Mouse (Mus musculus) A20 (cell line): ENCODE data around the gene Ppp2r2c.

ENCODE experiments used
- DNase-seq: peaks from one replicate; pipeline ENCODE4 v3.0.0-alpha.2; 2011; ENCODE audit warnings: low read depth, low spot score

Gene Ppp2r2c

GRCm38 (mm10) chr5:36870916-36871315 lies 2.6 kb downstream of the Ppp2r2c start:
- DNase-seq = no peak

DNA sequence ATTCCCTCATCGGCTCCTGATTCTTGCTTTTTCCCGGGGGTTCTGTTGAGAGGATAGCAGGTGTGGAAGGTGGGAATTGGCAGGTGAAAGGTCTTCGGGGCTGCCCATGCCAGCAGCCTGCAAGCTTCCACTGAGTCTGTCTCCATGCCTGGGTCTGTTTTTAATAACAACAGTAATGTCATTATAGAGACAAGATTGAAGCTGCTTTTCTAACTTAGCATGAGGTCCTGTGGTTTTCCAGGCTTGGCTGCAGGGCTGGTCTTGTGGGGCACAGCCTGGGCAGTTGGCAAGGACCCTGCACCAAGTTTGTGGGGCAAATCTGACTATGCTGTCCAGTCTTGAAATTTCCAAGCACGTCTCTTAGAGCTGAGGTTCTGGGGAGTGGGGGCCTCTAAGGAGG lies 7.6 kb downstream of the Ppp2r2c start:
- DNase-seq = no peak

DNA sequence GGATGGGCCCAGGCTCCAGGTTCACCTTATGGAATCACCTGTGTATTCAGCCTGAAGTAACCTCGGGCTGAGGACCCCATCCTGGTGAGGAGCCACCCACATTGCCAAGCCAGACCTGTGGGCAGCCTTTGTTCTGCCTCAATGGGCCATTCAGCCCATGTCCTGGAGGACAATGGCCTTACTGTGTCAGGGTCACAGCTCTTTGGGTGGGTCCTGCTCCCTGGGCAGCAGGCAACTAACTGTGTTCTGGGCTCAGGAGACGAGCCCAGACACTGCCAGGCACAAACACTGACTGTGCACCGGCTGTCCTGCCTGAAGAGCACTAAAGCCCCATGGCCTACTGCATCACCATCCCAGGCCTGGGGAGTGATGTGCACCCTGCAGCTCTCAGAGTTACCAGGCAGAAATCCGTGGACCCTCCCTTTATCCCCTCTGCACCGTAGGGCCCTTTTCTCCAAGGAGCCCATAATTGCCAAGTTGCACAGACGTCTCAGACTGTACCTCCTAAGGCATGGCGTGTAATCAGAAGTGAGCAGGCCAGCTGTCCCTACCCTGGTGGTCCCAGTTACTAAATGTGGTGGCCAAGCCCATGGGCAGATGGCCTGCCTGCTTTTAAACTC lies 8.6 kb downstream of the Ppp2r2c start:
- DNase-seq = no peak

DNA sequence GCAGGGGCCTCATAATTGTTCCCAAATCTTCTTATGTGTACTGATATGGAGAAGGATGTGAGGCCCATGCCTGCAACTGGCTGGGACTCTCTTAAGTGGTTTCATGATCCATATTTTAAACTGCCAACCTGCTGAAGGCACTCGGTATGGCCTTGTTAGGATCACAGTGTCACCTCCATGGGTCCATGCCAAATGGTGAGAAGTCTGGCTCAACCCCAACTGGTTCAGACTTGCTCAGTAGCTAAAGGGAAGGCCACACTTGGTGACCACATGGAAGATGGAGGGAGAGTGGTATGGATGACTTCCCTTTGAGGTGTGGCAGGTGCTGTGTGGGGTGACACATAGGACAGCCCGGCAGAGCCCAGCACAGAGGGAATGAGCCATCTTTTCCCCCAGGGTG lies 9.3 kb downstream of the Ppp2r2c start:
- DNase-seq = no peak

DNA sequence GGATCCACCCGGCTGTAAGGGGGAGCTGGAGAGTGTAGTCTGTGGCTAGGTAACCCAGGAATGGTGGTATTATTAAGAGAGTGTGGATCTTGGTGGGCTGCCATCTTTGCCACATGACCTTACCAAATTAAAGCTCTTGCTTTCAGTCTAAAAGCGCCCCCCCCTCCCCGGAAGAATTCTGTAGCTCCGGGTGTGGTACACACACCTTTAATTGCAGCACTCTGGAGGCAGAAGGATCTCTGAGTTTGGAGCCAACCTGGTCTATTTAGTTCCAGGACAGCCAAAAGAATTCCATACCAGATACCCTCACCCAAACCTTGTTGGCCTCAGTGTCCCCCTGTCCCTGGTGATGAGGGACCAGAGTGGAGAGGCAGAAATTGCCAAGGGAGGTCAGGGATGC lies 10.5 kb downstream of the Ppp2r2c start:
- no peak for DNase-seq

DNA sequence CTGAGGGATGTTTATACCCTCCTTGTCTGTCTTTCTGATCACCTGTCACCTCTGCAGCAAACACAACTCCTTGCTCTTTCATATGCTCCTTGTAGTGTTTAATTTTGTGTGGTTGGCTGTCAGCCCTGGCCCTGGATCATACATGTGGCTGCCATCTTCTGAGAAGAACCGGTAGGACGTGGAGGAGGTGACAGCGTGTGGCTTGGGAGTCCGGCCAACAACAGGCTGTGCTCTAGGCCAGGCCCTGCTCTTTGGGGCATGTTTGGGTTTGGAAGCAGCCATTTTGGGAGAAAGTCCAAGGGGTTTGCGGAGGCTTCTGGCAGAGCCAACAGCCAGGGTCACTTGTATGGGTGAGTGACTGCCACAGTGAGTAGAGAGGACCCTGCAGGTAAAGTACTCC lies 12.3 kb downstream of the Ppp2r2c start:
- no peak for DNase-seq

GRCm38 (mm10) chr5:36883516-36883915 lies 15.2 kb downstream of the Ppp2r2c start:
- no peak for DNase-seq

DNA sequence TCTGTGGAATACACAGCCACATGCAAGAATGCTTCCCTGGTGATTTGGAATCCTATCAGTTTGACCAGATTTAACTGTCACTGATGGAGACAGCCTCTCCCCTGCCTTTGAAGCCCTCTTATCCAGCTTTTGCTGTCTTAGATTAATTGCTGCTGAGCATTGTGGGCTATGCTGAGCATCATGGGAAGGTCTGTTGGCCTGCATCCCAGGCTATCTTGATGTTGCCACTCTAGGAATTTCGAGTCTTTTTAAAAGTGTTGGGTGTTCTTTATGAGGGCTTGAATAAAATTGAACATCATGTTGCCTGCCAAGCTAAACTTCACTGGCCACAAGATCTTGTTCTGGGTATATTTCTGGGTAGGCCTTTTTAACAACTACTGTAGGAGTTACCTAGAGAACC lies 16.8 kb downstream of the Ppp2r2c start:
- no peak for DNase-seq

GRCm38 (mm10) chr5:36885595-36885994 lies 17.3 kb downstream of the Ppp2r2c start:
- DNase-seq = peak; percentile 55

GRCm38 (mm10) chr5:36886298-36886697 lies 18.0 kb downstream of the Ppp2r2c start:
- peak; percentile 36 for DNase-seq

- DNase-seq = peak; percentile 84
These were observed 18.6 kb downstream of the Ppp2r2c start for GRCm38 (mm10) chr5:36886852-36887283.

- peak; percentile 84 for DNase-seq
These were observed 19.1 kb downstream of the Ppp2r2c start for GRCm38 (mm10) chr5:36887299-36887988.

DNA sequence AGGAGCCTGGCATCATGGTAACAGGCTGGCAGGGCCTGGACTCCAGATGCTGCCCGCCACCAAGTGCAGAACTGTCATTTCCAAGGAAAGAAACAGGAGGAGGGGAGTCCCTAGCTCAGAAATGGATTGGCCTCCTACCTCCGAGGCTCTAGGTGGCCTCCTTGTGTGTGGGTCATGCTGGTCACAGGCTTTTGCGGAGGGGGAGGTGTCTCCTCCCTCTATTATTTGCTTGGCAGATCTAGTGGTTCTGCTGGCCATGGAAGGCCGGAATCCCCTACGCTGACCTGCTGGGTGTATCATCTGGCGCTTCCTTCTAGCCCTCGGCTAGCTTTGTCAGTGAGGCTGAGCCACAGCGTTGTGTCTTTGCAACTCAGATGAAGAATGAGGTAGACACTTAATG lies 20.2 kb downstream of the Ppp2r2c start:
- DNase-seq = no peak

- DNase-seq = no peak
These were observed 20.6 kb downstream of the Ppp2r2c start for GRCm38 (mm10) chr5:36888911-36889310.

- DNase-seq = no peak
These were observed 21.1 kb downstream of the Ppp2r2c start for GRCm38 (mm10) chr5:36889380-36889886.

DNA sequence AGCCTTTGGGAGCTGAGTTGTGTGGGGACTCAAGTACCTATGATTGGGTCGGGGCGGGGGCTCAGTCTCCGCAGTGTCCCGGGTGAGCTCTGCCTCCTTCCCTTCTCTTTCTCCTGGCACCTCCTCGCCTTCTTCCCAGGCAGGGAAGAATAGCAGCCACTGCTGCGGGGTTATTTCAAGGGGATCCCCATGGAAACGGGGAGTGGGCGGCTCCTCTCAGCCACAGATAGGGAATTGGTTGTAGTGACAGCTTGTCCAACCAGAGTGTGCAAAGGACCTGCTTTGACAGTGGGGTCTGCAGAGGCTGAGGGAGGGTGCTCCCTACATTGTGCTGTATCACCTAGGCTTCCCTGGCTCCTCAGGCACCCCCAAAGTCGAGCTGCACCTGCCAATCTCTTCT lies 22.5 kb downstream of the Ppp2r2c start:
- DNase-seq = no peak

DNA sequence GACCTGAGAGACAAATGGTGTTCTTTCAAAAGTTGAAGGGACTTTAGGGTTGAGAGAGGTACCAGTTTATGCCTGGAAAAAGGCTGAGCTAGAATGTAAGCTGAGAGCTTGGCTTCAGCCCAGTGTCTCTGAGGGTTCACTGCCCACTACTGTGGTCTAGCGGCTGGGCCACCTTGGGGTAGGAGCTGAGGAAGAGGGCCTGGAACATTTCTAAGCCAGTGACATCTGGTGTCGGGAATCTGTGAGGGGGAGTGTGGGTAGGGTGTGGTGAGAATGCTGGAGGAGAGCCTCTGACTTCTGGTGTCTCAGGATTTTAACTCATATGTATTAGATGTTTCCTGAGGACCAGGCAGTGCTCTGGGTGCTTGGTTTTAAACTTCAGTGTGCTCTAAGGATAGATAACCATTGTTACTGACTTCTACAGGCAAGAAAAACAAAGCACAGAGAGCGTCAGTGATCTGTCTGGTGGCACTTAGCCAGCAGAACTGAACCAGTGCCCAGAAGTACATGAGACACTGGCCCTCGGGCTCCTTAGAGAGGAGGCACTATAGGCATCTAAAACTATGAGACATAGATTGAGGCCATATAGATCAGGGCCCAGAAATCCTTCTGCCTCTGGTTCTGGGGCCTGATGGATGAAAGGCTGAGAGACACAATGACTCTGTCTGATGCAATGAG lies 23.6 kb downstream of the Ppp2r2c start:
- no peak for DNase-seq

DNA sequence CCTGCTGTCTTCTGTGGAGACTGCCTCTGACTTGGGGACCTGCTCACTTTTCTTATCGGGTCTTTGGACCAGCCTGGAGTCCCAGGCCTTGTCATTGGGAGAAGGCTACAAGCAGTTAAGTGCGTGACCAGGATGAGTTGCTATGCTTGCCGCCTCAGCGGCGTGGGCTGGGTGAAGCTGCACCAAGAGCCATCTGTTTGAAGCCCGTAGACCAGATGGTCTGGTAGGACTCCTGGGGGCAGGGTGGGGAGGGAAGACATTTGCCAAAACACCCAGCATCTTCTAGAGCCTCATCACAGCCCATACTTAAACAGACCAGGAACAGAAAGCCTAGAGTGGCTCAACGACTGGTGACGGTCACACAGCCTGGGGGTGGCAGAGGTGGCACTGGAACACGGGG lies 24.9 kb downstream of the Ppp2r2c start:
- no peak for DNase-seq

GRCm38 (mm10) chr5:36894070-36894469 lies 25.8 kb downstream of the Ppp2r2c start:
- no peak for DNase-seq

DNA sequence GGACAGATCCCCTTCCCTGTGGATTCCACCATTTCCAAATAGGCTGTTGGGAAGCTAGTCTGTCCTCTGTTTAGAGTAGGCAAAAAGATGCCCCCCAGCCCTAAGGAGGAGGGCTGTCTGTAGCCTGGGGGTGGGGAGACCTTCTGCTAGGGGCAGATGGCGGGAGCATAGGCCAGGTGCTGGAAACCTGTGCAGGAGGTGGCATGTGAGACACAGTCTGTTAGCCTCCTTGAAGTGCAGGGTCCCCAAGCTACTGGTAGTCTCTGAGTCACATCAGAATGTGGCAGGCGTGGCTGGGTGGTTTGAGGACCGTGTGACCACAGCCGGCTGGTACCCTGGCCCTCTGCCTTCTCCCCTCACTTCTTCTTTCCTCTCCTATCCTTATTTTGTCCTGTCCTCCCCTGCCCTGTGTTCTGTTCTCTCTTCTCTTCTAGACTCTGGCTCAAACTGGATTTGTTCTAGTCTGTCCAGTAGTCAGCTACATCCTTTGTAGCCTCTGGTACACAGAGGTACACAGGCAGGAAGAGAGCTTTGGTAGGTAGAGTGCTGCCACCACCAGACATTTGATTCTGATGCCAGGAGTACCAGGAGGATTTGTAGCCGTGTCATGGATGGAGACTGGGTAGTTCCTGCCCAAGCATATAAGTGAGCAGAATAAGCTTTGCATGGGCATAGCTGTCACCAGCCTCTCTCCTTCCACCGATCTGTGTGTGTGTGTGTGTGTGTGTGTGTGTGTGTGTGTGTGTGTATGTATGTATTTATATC lies 26.5 kb downstream of the Ppp2r2c start:
- DNase-seq = no peak

DNA sequence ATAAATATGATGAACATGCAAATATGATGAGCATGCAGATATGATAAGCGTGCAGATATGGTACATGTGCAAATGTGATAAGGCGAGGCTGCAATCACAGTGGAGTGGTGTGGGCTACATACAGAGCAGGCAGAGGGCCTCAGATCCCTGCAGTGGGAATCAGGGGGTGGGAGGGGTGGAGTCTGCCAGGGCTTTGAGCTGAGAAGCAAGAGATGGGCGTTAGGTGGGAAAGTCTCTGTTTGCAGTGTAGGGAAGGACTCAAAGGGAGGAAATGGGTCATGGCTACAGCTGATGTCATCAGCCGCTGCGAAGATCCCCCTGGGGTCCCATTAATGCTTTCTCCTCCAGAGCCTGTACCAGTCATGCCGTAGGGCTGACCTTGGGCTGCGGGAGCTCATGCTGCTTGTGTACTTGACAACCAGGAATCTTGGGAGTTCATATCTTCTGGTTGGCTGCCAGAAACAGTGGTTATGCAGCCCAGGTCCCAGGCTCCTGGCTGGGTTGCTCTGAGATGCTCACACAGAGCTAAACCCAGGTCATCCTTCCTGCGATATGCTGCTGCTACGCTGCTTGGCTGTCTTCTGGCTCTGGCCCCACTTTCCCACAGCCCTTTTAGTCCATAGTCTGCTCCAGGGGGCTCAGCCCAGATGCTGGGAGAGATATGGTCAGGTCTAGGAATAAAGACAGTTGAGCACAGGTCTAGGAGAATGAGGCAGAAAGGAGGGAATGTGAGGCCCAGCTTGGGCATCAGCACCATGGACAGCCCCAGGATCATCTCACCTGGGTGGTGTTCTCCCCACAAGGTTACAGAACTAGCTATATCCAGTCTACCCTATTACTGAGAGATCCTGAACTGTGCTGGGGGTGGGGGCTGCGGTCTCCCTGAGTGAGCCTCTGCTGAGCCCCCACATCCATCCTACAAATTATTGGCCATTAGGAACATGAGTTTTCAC lies 27.6 kb downstream of the Ppp2r2c start:
- no peak for DNase-seq
